In the genomic region with DNA sequence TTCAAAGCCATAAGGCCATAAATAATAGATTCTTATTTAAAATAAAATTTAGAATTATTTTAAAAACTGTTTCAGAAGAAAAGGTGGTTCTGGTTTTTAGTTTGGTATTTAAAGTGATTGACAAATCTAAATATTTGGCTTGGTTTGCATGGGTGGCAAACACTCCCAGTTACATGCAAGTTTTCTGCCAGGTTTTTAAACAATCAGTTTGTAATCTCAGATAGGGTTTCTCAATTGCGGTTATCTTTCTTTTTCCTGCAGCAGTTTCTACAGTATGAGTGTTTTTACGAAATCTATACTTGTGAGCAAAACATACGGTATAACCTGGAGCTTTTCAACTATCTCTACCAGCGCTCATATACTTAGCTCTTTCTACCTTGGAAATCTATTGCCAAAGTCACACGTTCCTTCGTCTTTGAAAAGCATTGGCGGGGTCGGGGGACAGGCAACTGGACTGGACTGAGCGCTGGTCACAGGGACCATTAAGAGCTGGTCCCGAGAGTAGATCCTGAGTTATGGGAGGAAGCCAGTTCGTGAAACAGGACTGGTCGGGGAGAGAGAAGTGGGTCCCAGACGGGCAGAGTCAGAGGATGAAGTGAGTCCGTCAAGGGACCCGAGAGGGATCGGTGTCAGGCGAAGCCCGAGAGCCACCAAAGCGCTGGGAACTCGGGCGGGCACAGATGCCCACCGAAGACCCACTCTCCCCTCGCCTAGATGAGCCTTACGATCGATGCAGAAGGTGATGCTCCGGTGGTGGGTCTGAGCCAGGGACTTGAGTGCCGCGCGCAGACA, we compare ENCODE assay signal across 8 mouse cellular contexts. TPM values are rescaled to one million over a fixed set of nuclear protein-coding genes. Genes with fewer than 3 reads are reported as not detected.
DNase-seq lines count a peak whose midpoint lies in the region; ATAC-seq and TF ChIP-seq lines count a peak whose summit lies in the region.

No protein-coding gene starts in this region.

- peak overlapping the region; percentile 84 for H3K4me3 ChIP-seq in heart, embryonic 11.5 days (ENCODE audit: low read depth, low read length)
- peak overlapping the region; percentile 97 for H3K4me3 ChIP-seq in ES-Bruce4 (ENCODE audit: low read depth, low read length)
- H3K4me3 ChIP-seq in forebrain, embryonic 11.5 days (ENCODE audit: low read depth, low read length), result peak overlapping the region; percentile 66
- H3K4me3 ChIP-seq in limb, embryonic 15.5 days, result peak overlapping the region; percentile 71
- peak overlapping the region; percentile 75 for H3K4me3 ChIP-seq in stomach, embryonic 16.5 days (replicated peaks; ENCODE audit: low read length)

- TF ChIP-seq CTCF in ES-Bruce4 (IDR thresholded peaks at IDR 0.05; ENCODE audit: low read depth, low read length), result no peak

- H3K27ac ChIP-seq in heart, embryonic 11.5 days (ENCODE audit: low read depth, low read length), result peak overlapping the region; percentile 7
- no peak overlapping the region for H3K27ac ChIP-seq in ES-Bruce4 (ENCODE audit: insufficient read depth, low read length)
- H3K27ac ChIP-seq in forebrain, embryonic 11.5 days (ENCODE audit: low read depth, low read length), result no peak overlapping the region
- peak overlapping the region; percentile 81 for H3K27ac ChIP-seq in limb, embryonic 15.5 days
- H3K27ac ChIP-seq in stomach, embryonic 16.5 days (ENCODE audit: low read length), result peak overlapping the region; percentile 74

- TF ChIP-seq EP300 in ES-Bruce4 (IDR thresholded peaks at IDR 0.05; ENCODE audit: insufficient read depth, low read depth, low read length), result no peak

- H3K9ac ChIP-seq in heart, embryonic 11.5 days (ENCODE audit: low read depth, low read length), result peak overlapping the region; percentile 91
- H3K9ac ChIP-seq in ES-Bruce4 (ENCODE audit: low read depth, poor library complexity, severe bottlenecking), result peak overlapping the region; percentile 96
- peak overlapping the region; percentile 86 for H3K9ac ChIP-seq in forebrain, embryonic 11.5 days (ENCODE audit: low read length)
- H3K9ac ChIP-seq in limb, embryonic 15.5 days, result peak overlapping the region; percentile 74
- H3K9ac ChIP-seq in stomach, embryonic 16.5 days (ENCODE audit: low read length), result peak overlapping the region; percentile 92

- H3K4me2 ChIP-seq in heart, embryonic 11.5 days, result peak overlapping the region; percentile 91
- peak overlapping the region; percentile 62 for H3K4me2 ChIP-seq in forebrain, embryonic 11.5 days (ENCODE audit: low read depth, low read length, severe bottlenecking)
- peak overlapping the region; percentile 53 for H3K4me2 ChIP-seq in limb, embryonic 15.5 days
- H3K4me2 ChIP-seq in stomach, embryonic 16.5 days (ENCODE audit: low read depth, low read length), result peak overlapping the region; percentile 59

- H3K36me3 ChIP-seq in heart, embryonic 11.5 days (ENCODE audit: control insufficient read depth, insufficient read depth, low read length), result peaks cover 3% of the 10 kb centered on the region; the same call in 1 of the 2 replicates
- H3K36me3 ChIP-seq in ES-Bruce4 (ENCODE audit: control insufficient read depth, insufficient read depth, low read length, poor library complexity, severe bottlenecking), result peaks cover 22% of the 10 kb centered on the region
- H3K36me3 ChIP-seq in forebrain, embryonic 11.5 days (ENCODE audit: control insufficient read depth, insufficient read depth, low read length), result no peaks in the 10 kb centered on the region
- H3K36me3 ChIP-seq in limb, embryonic 15.5 days, result peaks cover 5% of the 10 kb centered on the region
- H3K36me3 ChIP-seq in stomach, embryonic 16.5 days (ENCODE audit: control insufficient read depth, insufficient read depth, low read length), result no peaks in the 10 kb centered on the region

- intact Hi-C loops in heart, postnatal 25 days (cut with DNase I), result loop anchor here (2.0 kb wide), 1 partner anchor 30 kb away; no protein-coding TSS in a partner anchor

- no peaks in the 10 kb centered on the region for H3K27me3 ChIP-seq in heart, embryonic 11.5 days (ENCODE audit: control insufficient read depth, insufficient read depth, low read length)
- H3K27me3 ChIP-seq in ES-Bruce4 (ENCODE audit: control insufficient read depth, insufficient read depth, low read length, poor library complexity, severe bottlenecking), result no peaks in the 10 kb centered on the region
- H3K27me3 ChIP-seq in forebrain, embryonic 11.5 days (ENCODE audit: control insufficient read depth, insufficient read depth, low read length), result no peaks in the 10 kb centered on the region
- no peaks in the 10 kb centered on the region for H3K27me3 ChIP-seq in limb, embryonic 15.5 days
- no peaks in the 10 kb centered on the region for H3K27me3 ChIP-seq in stomach, embryonic 16.5 days (ENCODE audit: control insufficient read depth, insufficient read depth, low read length)

- peaks cover 9% of the 10 kb centered on the region for H3K4me1 ChIP-seq in heart, embryonic 11.5 days (ENCODE audit: control insufficient read depth, insufficient read depth, low read length)
- H3K4me1 ChIP-seq in ES-Bruce4 (ENCODE audit: control insufficient read depth, insufficient read depth, low read length), result peaks cover 3% of the 10 kb centered on the region
- peaks cover 5% of the 10 kb centered on the region; the same call in 1 of the 2 replicates for H3K4me1 ChIP-seq in forebrain, embryonic 11.5 days (replicated peaks; ENCODE audit: control insufficient read depth, insufficient read depth, low read length)
- peaks cover 9% of the 10 kb centered on the region for H3K4me1 ChIP-seq in limb, embryonic 15.5 days
- peaks cover 14% of the 10 kb centered on the region for H3K4me1 ChIP-seq in stomach, embryonic 16.5 days (ENCODE audit: control insufficient read depth, insufficient read depth, low read length)

- ATAC-seq in heart, embryonic 11.5 days (replicated peaks; ENCODE audit: insufficient number of reproducible peaks, low FRiP score, low TSS enrichment), result peak; percentile 40
- no peak; the same call in 1 of the 2 replicates for ATAC-seq in forebrain, embryonic 11.5 days (replicated peaks; ENCODE audit: low FRiP score)
- ATAC-seq in limb, embryonic 15.5 days (ENCODE audit: insufficient number of reproducible peaks, low FRiP score, low TSS enrichment, low read depth), result peak; percentile 58
- peak; percentile 41 for ATAC-seq in stomach, embryonic 16.5 days (ENCODE audit: insufficient read depth, low FRiP score)

- DNase-seq in heart, postnatal 25 days (ENCODE audit: low spot score), result no peak
- no peak for DNase-seq in forebrain, embryonic 11.5 days (ENCODE audit: low spot score)
- DNase-seq in frontal cortex, postnatal 25 days (ENCODE audit: low spot score in 2 of 2), result no peak
- no peak for DNase-seq in natural killer cell, adult 2 months (ENCODE audit: low spot score in 2 of 2)

- no peaks in the 10 kb centered on the region for H3K9me3 ChIP-seq in heart, embryonic 11.5 days (replicated peaks; ENCODE audit: control insufficient read depth, low read length)
- no peaks in the 10 kb centered on the region for H3K9me3 ChIP-seq in ES-Bruce4 (replicated peaks; ENCODE audit: control insufficient read depth, insufficient read depth, low read length, poor library complexity, severe bottlenecking)
- no peaks in the 10 kb centered on the region for H3K9me3 ChIP-seq in forebrain, embryonic 11.5 days (ENCODE audit: control insufficient read depth, low read length)
- H3K9me3 ChIP-seq in limb, embryonic 15.5 days, result no peaks in the 10 kb centered on the region
- H3K9me3 ChIP-seq in stomach, embryonic 16.5 days (replicated peaks; ENCODE audit: control insufficient read depth, low read length), result no peaks in the 10 kb centered on the region

- no peak for TF ChIP-seq POLR2A in ES-Bruce4 (IDR thresholded peaks at IDR 0.05; ENCODE audit: insufficient read depth, low read length)

- 4% methylated on average over 29 of the region's 29 CpGs for WGBS in heart, embryonic 11.5 days (ENCODE audit: insufficient replicate concordance)
- WGBS in forebrain, embryonic 11.5 days, result 3% methylated on average over 29 of the region's 29 CpGs
- 2% methylated on average over 29 of the region's 29 CpGs for WGBS in limb, embryonic 15.5 days
- 1% methylated on average over 29 of the region's 29 CpGs for whole genome bisulfite sequencing in stomach, embryonic 16.5 days

RNA-seq across cellular contexts. Expression of a gene that starts 0.5 kb away (rescaled TPM):
- 32.5 and 35.1 TPM in 2 replicates for polyA plus RNA-seq in heart, embryonic 11.5 days (2014; fragmentation: Nextera tagmentation; extraction: Ambion mirVana)
- 10 to 100 TPM; 48.7 to 57.7 TPM for total RNA-seq in heart, postnatal 25 days (2021)
- 32.7 and 35.5 TPM in 2 replicates for polyA plus RNA-seq in ES-Bruce4 (2011; ENCODE audit: insufficient read depth, insufficient read length, low read depth, missing spikeins)
- 38.2 and 43.6 TPM in 2 replicates for polyA plus RNA-seq in forebrain, embryonic 11.5 days (2014; fragmentation: Nextera tagmentation; extraction: Ambion mirVana)
- 49.4 and 50.4 TPM in 2 replicates for polyA plus RNA-seq in limb, embryonic 15.5 days (2015; fragmentation: Nextera tagmentation; extraction: Ambion mirVana)
- 51.3 and 56.5 TPM in 2 replicates for polyA plus RNA-seq in stomach, embryonic 16.5 days (2015; fragmentation: Nextera tagmentation; extraction: Ambion mirVana)

RNA-seq across cellular contexts. Expression of a gene that starts 0.6 kb away (rescaled TPM):
- polyA plus RNA-seq in heart, embryonic 11.5 days (2014; fragmentation: Nextera tagmentation; extraction: Ambion mirVana), result 111 TPM in 2 replicates
- 10 to 100 TPM; 24.9 to 28.9 TPM for total RNA-seq in heart, postnatal 25 days (2021)
- polyA plus RNA-seq in ES-Bruce4 (2011; ENCODE audit: insufficient read depth, insufficient read length, low read depth, missing spikeins), result 237 and 243 TPM in 2 replicates
- polyA plus RNA-seq in forebrain, embryonic 11.5 days (2014; fragmentation: Nextera tagmentation; extraction: Ambion mirVana), result 155 and 161 TPM in 2 replicates
- polyA plus RNA-seq in limb, embryonic 15.5 days (2015; fragmentation: Nextera tagmentation; extraction: Ambion mirVana), result 97.4 and 107 TPM in 2 replicates
- polyA plus RNA-seq in stomach, embryonic 16.5 days (2015; fragmentation: Nextera tagmentation; extraction: Ambion mirVana), result 124 and 127 TPM in 2 replicates

RNA-seq across cellular contexts. Expression of a gene that starts 31.0 kb away (rescaled TPM):
- polyA plus RNA-seq in heart, embryonic 11.5 days (2014; fragmentation: Nextera tagmentation; extraction: Ambion mirVana), result 24.3 and 25.5 TPM in 2 replicates
- 10 to 100 TPM; 27.9 to 31.5 TPM for total RNA-seq in heart, postnatal 25 days (2021)
- 25.3 and 27.3 TPM in 2 replicates for polyA plus RNA-seq in ES-Bruce4 (2011; ENCODE audit: insufficient read depth, insufficient read length, low read depth, missing spikeins)
- 56.9 and 59.8 TPM in 2 replicates for polyA plus RNA-seq in forebrain, embryonic 11.5 days (2014; fragmentation: Nextera tagmentation; extraction: Ambion mirVana)
- polyA plus RNA-seq in limb, embryonic 15.5 days (2015; fragmentation: Nextera tagmentation; extraction: Ambion mirVana), result 36.4 and 36.5 TPM in 2 replicates
- 24.9 and 25.3 TPM in 2 replicates for polyA plus RNA-seq in stomach, embryonic 16.5 days (2015; fragmentation: Nextera tagmentation; extraction: Ambion mirVana)

RNA-seq across cellular contexts. Expression of a gene that starts 31.1 kb away (rescaled TPM):
- polyA plus RNA-seq in heart, embryonic 11.5 days (2014; fragmentation: Nextera tagmentation; extraction: Ambion mirVana), result 23.7 and 27.2 TPM in 2 replicates
- total RNA-seq in heart, postnatal 25 days (2021), result 10 to 100 TPM; 11.4 to 12.0 TPM
- 52.9 and 59.1 TPM in 2 replicates for polyA plus RNA-seq in ES-Bruce4 (2011; ENCODE audit: insufficient read depth, insufficient read length, low read depth, missing spikeins)
- polyA plus RNA-seq in forebrain, embryonic 11.5 days (2014; fragmentation: Nextera tagmentation; extraction: Ambion mirVana), result 44.7 and 48.7 TPM in 2 replicates
- 21.3 and 21.6 TPM in 2 replicates for polyA plus RNA-seq in limb, embryonic 15.5 days (2015; fragmentation: Nextera tagmentation; extraction: Ambion mirVana)
- 24.7 and 26.4 TPM in 2 replicates for polyA plus RNA-seq in stomach, embryonic 16.5 days (2015; fragmentation: Nextera tagmentation; extraction: Ambion mirVana)

Comparison
In these comparisons a context has a peak if more than half of its experiments do, and no peak if none do; other contexts are left out.
1. H3K27ac ChIP-seq: peak in heart, embryonic 11.5 days (single experiment), limb, embryonic 15.5 days (single experiment) and stomach, embryonic 16.5 days (single experiment); none in ES-Bruce4 (single experiment) and forebrain, embryonic 11.5 days (single experiment).
2. Peak in every context shown above with its lines, with median percentiles within 50 percentile points of each other: H3K4me2 ChIP-seq, H3K4me3 ChIP-seq and H3K9ac ChIP-seq.